In the genomic region with DNA sequence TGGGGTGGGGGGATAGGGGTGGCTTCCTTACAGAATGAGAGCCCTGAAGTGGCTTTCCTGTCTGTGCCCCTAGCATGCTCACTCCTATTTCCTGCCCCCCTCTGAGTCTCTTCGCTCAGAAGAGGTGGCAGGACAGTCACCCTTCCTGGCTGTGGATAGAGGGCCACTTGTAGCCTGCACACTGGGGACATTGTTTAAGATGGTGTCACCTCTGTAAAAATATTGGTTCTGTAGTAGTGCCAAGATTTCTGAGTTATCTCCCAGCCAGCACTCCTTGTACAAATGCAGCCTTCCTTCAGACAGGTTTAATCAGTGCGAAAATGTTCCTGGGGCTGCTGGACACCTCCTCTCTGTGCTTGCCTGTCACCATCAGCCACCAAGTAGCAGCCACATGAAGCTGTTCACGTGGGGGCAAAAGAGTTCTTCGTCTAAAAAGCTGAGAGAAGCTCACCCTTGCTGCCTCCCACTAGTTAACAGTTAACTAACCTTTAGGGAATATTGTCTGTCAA, we compare ENCODE assay signal across 16 mouse cellular contexts.
DNase-seq lines count a peak whose midpoint lies in the region; ATAC-seq and TF ChIP-seq lines count a peak whose summit lies in the region.
"Had no signal": no experiment of that assay in that cellular context is flagged by ENCODE, and none has a peak within 500 bp of the region (broad histone marks: within the 10 kb centered on the region; RNA-seq: fewer than 3 reads in every experiment).

No protein-coding gene starts in this region.

- no peak for ATAC-seq in kidney, embryonic 14.5 days (ENCODE audit: low FRiP score, low TSS enrichment)
- peak; percentile 61 for ATAC-seq in lung, postnatal 0 days
- ATAC-seq: forebrain, embryonic 14.5 days; Patski had no signal

- no peak for TF ChIP-seq EP300 in lung, postnatal 0 days (IDR thresholded peaks at IDR 0.05)

- no peaks in the 10 kb centered on the region for H3K4me1 ChIP-seq in kidney, embryonic 14.5 days (ENCODE audit: control insufficient read depth, insufficient read depth, low read length)
- peaks cover 8% of the 10 kb centered on the region; the same call in 1 of the 2 replicates for H3K4me1 ChIP-seq in lung, postnatal 0 days (ENCODE audit: insufficient read depth, low read depth, low read length)

- peak; percentile 93 for DNase-seq in heart, adult 11 months
- no peak for DNase-seq in heart, postnatal 36 days
- peak; percentile 68 for DNase-seq in kidney, adult 9 months
- DNase-seq in lung, postnatal 0 days (ENCODE audit: low spot score) = peak; percentile 18
- no peak for DNase-seq in lung, adult 18-20 months
- DNase-seq in thymus, postnatal 25 days = peak; percentile 36
- no peak for DNase-seq in right cerebral cortex, postnatal 36 days (ENCODE audit: low spot score in 2 of 2)
- DNase-seq: cerebellum, adult 11-12 months; layer of hippocampus, adult 9-11 months; liver, embryonic 13.5 days; retina, postnatal 1 day had no signal

- H3K9me3 ChIP-seq in kidney, embryonic 14.5 days (ENCODE audit: control insufficient read depth, low read length) = no peaks in the 10 kb centered on the region
- no peaks in the 10 kb centered on the region for H3K9me3 ChIP-seq in lung, postnatal 0 days (ENCODE audit: low read length)
- H3K9me3 ChIP-seq: embryonic facial prominence, embryonic 15.5 days; liver, embryonic 13.5 days; megakaryocyte, embryonic 14.5 days had no signal

- H3K27ac ChIP-seq in kidney, embryonic 14.5 days (ENCODE audit: low read depth, low read length) = no peak overlapping the region
- no peak overlapping the region for H3K27ac ChIP-seq in lung, postnatal 0 days (ENCODE audit: low read length)
- H3K27ac ChIP-seq: embryonic facial prominence, embryonic 15.5 days; liver, embryonic 13.5 days had no signal

- H3K4me3 ChIP-seq in kidney, embryonic 14.5 days (ENCODE audit: low read length) = no peak overlapping the region
- H3K4me3 ChIP-seq in lung, postnatal 0 days (ENCODE audit: low read depth, low read length) = no peak overlapping the region
- H3K4me3 ChIP-seq: embryonic facial prominence, embryonic 15.5 days; liver, embryonic 13.5 days had no signal

- TF ChIP-seq CTCF in lung, postnatal 0 days (IDR thresholded peaks at IDR 0.05) = no peak

- H3K4me2 ChIP-seq in kidney, embryonic 14.5 days (replicated peaks; ENCODE audit: low read depth, low read length) = no peak overlapping the region
- no peak overlapping the region for H3K4me2 ChIP-seq in lung, postnatal 0 days (replicated peaks; ENCODE audit: low read depth, low read length)
- H3K4me2 ChIP-seq: embryonic facial prominence, embryonic 15.5 days; liver, embryonic 13.5 days had no signal

- no peak overlapping the region for H3K9ac ChIP-seq in kidney, embryonic 14.5 days (ENCODE audit: low read depth, low read length)
- no peak overlapping the region for H3K9ac ChIP-seq in lung, postnatal 0 days (replicated peaks; ENCODE audit: low read depth)
- H3K9ac ChIP-seq: embryonic facial prominence, embryonic 15.5 days; liver, embryonic 13.5 days had no signal

- 58% methylated on average over 4 of the region's 4 CpGs for WGBS in kidney, embryonic 14.5 days
- WGBS in lung, postnatal 0 days = 50% methylated on average over 4 of the region's 4 CpGs

- no peaks in the 10 kb centered on the region for H3K27me3 ChIP-seq in kidney, embryonic 14.5 days (ENCODE audit: control insufficient read depth, insufficient read depth, low read length)
- H3K27me3 ChIP-seq in lung, postnatal 0 days (replicated peaks; ENCODE audit: insufficient read depth, low read length) = no peaks in the 10 kb centered on the region
- H3K27me3 ChIP-seq: embryonic facial prominence, embryonic 15.5 days; liver, embryonic 13.5 days; Patski had no signal

- intact Hi-C loops in heart, postnatal 36 days (cut with DNase I) = loop anchor here (5.0 kb wide), 1 partner anchor 136 kb away; a partner anchor contains a TSS

- no peaks in the 10 kb centered on the region for H3K36me3 ChIP-seq in kidney, embryonic 14.5 days (ENCODE audit: control insufficient read depth, insufficient read depth, low read length)
- no peaks in the 10 kb centered on the region for H3K36me3 ChIP-seq in lung, postnatal 0 days (ENCODE audit: insufficient read depth, low read length)
- H3K36me3 ChIP-seq: embryonic facial prominence, embryonic 15.5 days; liver, embryonic 13.5 days had no signal

Comparison
In these comparisons a context has a peak if more than half of its experiments do, and no peak if none do; other contexts are left out.
1. DNase-seq: peak in heart, adult 11 months (single experiment), kidney, adult 9 months (single experiment), lung, postnatal 0 days (single experiment) and thymus, postnatal 25 days (single experiment); none in heart, postnatal 36 days (0 of 2), lung, adult 18-20 months (0 of 2) and right cerebral cortex, postnatal 36 days (0 of 2).